In genomic region chr6:29524034-29524489, GRCm38 (mm10) we compare ENCODE assay signal across 10 mouse cellular contexts. TPM values are rescaled to one million over a fixed set of nuclear protein-coding genes. Genes with fewer than 3 reads are reported as not detected.
DNase-seq lines count a peak whose midpoint lies in the region; ATAC-seq lines count a peak whose summit lies in the region.
"Had no signal": no experiment of that assay in that cellular context is flagged by ENCODE, and none has a peak within 500 bp of the region (broad histone marks: within the 10 kb centered on the region; RNA-seq: fewer than 3 reads in every experiment).

No protein-coding gene starts in this region.

- peaks cover 55% of the 10 kb centered on the region for H3K27me3 ChIP-seq in liver, embryonic 15.5 days

- intact Hi-C loops in heart, postnatal 36 days (cut with DNase I) = no loop called here

- H3K4me2 ChIP-seq in liver, embryonic 15.5 days = no peak overlapping the region
- H3K4me2 ChIP-seq: embryonic facial prominence, embryonic 15.5 days; hindbrain, embryonic 15.5 days had no signal

- no peak for DNase-seq in liver
- peak; percentile 37 to 56 for DNase-seq in heart, postnatal 36 days
- DNase-seq in spleen, postnatal 10 days (ENCODE audit: low spot score in 2 of 2) = peak; percentile 33 to 55
- no peak for DNase-seq in thymus, postnatal 4 days
- no peak for DNase-seq in gastrocnemius, postnatal 25 days
- DNase-seq in cerebellum, postnatal 4 days (ENCODE audit: low spot score in 2 of 2) = no peak

- H3K9me3 ChIP-seq in liver, embryonic 15.5 days (replicated peaks) = no peaks in the 10 kb centered on the region
- H3K9me3 ChIP-seq: embryonic facial prominence, embryonic 15.5 days; hindbrain, embryonic 15.5 days had no signal

- ATAC-seq in liver, embryonic 15.5 days (ENCODE audit: insufficient read depth) = no peak

- no peak overlapping the region for H3K4me3 ChIP-seq in liver, embryonic 15.5 days (replicated peaks)
- H3K4me3 ChIP-seq in brown adipose tissue, adult 24 weeks (ENCODE audit: insufficient read depth, low read depth, low read length) = no peak overlapping the region
- H3K4me3 ChIP-seq: embryonic facial prominence, embryonic 15.5 days; hindbrain, embryonic 15.5 days had no signal

- peaks cover 15% of the 10 kb centered on the region for H3K4me1 ChIP-seq in liver, embryonic 15.5 days (replicated peaks)
- peaks cover 5% of the 10 kb centered on the region; the same call in 1 of the 2 replicates for H3K4me1 ChIP-seq in brown adipose tissue, adult 24 weeks (ENCODE audit: control insufficient read depth, insufficient read depth, insufficient read length, low read length)

- H3K9ac ChIP-seq in liver, embryonic 15.5 days = no peak overlapping the region
- H3K9ac ChIP-seq: embryonic facial prominence, embryonic 15.5 days; hindbrain, embryonic 15.5 days had no signal

- no peaks in the 10 kb centered on the region for H3K36me3 ChIP-seq in liver, embryonic 15.5 days (replicated peaks)
- H3K36me3 ChIP-seq: embryonic facial prominence, embryonic 15.5 days; hindbrain, embryonic 15.5 days had no signal

- H3K27ac ChIP-seq in liver, embryonic 15.5 days (replicated peaks) = 0 out of 2 replicates have a peak overlapping the region, but pooled peaks have one; percentile 45
- peak overlapping the region; percentile 74 for H3K27ac ChIP-seq in brown adipose tissue, adult 24 weeks (replicated peaks; ENCODE audit: low read depth, low read length)
- H3K27ac ChIP-seq: embryonic facial prominence, embryonic 15.5 days; hindbrain, embryonic 15.5 days had no signal

- 18% methylated on average over 6 of the region's 6 CpGs for WGBS in liver, embryonic 15.5 days (ENCODE audit: insufficient replicate concordance)

RNA-seq across cellular contexts. Expression of gene Irf5, which starts 2.4 kb away (rescaled TPM):
- 10.7 and 11.5 TPM in 2 replicates for polyA plus RNA-seq in liver, embryonic 15.5 days (2015; fragmentation: Nextera tagmentation; extraction: Ambion mirVana)
- 2.0 and 2.6 TPM in 2 replicates for polyA plus RNA-seq in brown adipose tissue, adult 24 weeks (2012; ENCODE audit: insufficient read depth, insufficient read length, missing spikeins)
- 1 to 10 TPM; 3.1 to 3.7 TPM for total RNA-seq in heart, postnatal 36 days (2021)
- total RNA-seq in gastrocnemius, postnatal 25 days (2021) = 1 to 10 TPM; 1.4 to 8.5 TPM

RNA-seq across cellular contexts. Expression of gene Kcp, which starts 16.3 kb away (rescaled TPM):
- 1.6 and 2.9 TPM in 2 replicates for polyA plus RNA-seq in liver, embryonic 15.5 days (2015; fragmentation: Nextera tagmentation; extraction: Ambion mirVana)
- 12.6 and 26.4 TPM in 2 replicates for polyA plus RNA-seq in brown adipose tissue, adult 24 weeks (2012; ENCODE audit: insufficient read depth, insufficient read length, missing spikeins)
- total RNA-seq in heart, postnatal 36 days (2021) = 1 to 10 TPM; 2.7 to 5.8 TPM
- total RNA-seq in gastrocnemius, postnatal 25 days (2021) = 1 to 10 TPM; 5.1 to 5.7 TPM

RNA-seq across cellular contexts. Expression of gene Atp6v1fnb, which starts 52.8 kb away (rescaled TPM):
- polyA plus RNA-seq in liver, embryonic 15.5 days (2015; fragmentation: Nextera tagmentation; extraction: Ambion mirVana) = not detected in 2 replicates
- polyA plus RNA-seq in brown adipose tissue, adult 24 weeks (2012; ENCODE audit: insufficient read depth, insufficient read length, missing spikeins) = not detected in 2 replicates
- total RNA-seq in heart, postnatal 36 days (2021) = not detected
- total RNA-seq in gastrocnemius, postnatal 25 days (2021) = not detected
- polyA plus RNA-seq: embryonic facial prominence, embryonic 15.5 days had no signal

RNA-seq across cellular contexts. Expression of gene Atp6v1f, which starts 56.5 kb away (rescaled TPM):
- 125 and 127 TPM in 2 replicates for polyA plus RNA-seq in liver, embryonic 15.5 days (2015; fragmentation: Nextera tagmentation; extraction: Ambion mirVana)
- polyA plus RNA-seq in brown adipose tissue, adult 24 weeks (2012; ENCODE audit: insufficient read depth, insufficient read length, missing spikeins) = 252 and 255 TPM in 2 replicates
- 100 to 1,000 TPM; 105 to 107 TPM for total RNA-seq in heart, postnatal 36 days (2021)
- 100 to 1,000 TPM in 1 of 2 experiments, 10 to 100 TPM in 1; 90.2 to 102 TPM for total RNA-seq in gastrocnemius, postnatal 25 days (2021)

Comparison
In these comparisons a context has a peak if more than half of its experiments do, and no peak if none do; other contexts are left out.
1. DNase-seq: peak in heart, postnatal 36 days (2 of 2) and spleen, postnatal 10 days (2 of 2); none in liver (single experiment), thymus, postnatal 4 days (single experiment), gastrocnemius, postnatal 25 days (single experiment) and cerebellum, postnatal 4 days (0 of 2).